Mouse (Mus musculus) hindbrain, embryonic 13.5 days (tissue): Measurements from ENCODE around the gene Zfp663. TPM values are rescaled to one million over a fixed set of nuclear protein-coding genes. Genes with fewer than 3 reads are reported as not detected.

Experiments
- polyA plus RNA-seq: library from polyadenylated mRNA; unstranded; fragments of >200 nt; fragmentation: Nextera tagmentation; extraction: Ambion mirVana; gene quantifications from 2 replicates; pipeline ENCODE4 v1.2.1, GENCODE M21; 2015

The Zfp663 gene
- polyA plus RNA-seq, 1 experiment from 2014 or later = 8.1 TPM

Other genes starting within 250 kb of the Zfp663 start
- gene Cdh22, start 133.9 kb downstream of the Zfp663 start, polyA plus RNA-seq = 9.4 and 11.4 TPM in 2 replicates
- 61.5 and 68.1 TPM in 2 replicates for gene Slc35c2, start 80.9 kb downstream of the Zfp663 start, polyA plus RNA-seq
- gene Elmo2, start 42.2 kb downstream of the Zfp663 start, polyA plus RNA-seq = 90.8 and 91.6 TPM in 2 replicates
- 10.8 and 11.3 TPM in 2 replicates for gene Zfp334, start 19.5 kb upstream of the Zfp663 start, polyA plus RNA-seq
- 0.04 TPM in 1 of 2 replicates, not detected in the other for gene Ocstamp, start 31.7 kb upstream of the Zfp663 start, polyA plus RNA-seq
- gene Slc13a3, start 104.5 kb upstream of the Zfp663 start, polyA plus RNA-seq = 2.2 and 2.6 TPM in 2 replicates
- gene Trp53rka, start 124.6 kb upstream of the Zfp663 start, polyA plus RNA-seq = 43.0 and 45.4 TPM in 2 replicates
- gene Slc2a10, start 135.1 kb upstream of the Zfp663 start, polyA plus RNA-seq = 2.8 and 3.1 TPM in 2 replicates
- gene Eya2, start 226.3 kb upstream of the Zfp663 start, polyA plus RNA-seq = 12.8 and 13.1 TPM in 2 replicates